Mouse (Mus musculus) midbrain, embryonic 10.5 days (tissue): ENCODE data around the gene Gpr137c. TPM values are rescaled to one million over a fixed set of nuclear protein-coding genes. Genes with fewer than 3 reads are reported as not detected.

ENCODE experiments used
- DNase-seq: peaks from one replicate; pipeline ENCODE4 v3.0.0-alpha.2; 2017; ENCODE audit warnings: low spot score
- H3K27ac ChIP-seq: fragments of 300-500 bp; sonication (generic); replicated peaks from 2 replicates; pipeline ENCODE4 v1.5.1; 2016; ENCODE audit warnings: mild to moderate bottlenecking
- H3K27me3 ChIP-seq: fragments of 300-500 bp; sonication (generic); 2 replicates; pipeline ENCODE4 v1.6.1; 2016; ENCODE audit warnings: low read depth, mild to moderate bottlenecking; ENCODE audit not compliant: poor library complexity, severe bottlenecking
- H3K36me3 ChIP-seq: fragments of 300-500 bp; sonication (generic); 2 replicates; pipeline ENCODE4 v1.6.1; 2016; ENCODE audit warnings: mild to moderate bottlenecking, moderate library complexity
- H3K4me1 ChIP-seq: fragments of 300-500 bp; sonication (generic); 2 replicates; pipeline ENCODE4 v1.6.1; 2016
- H3K4me3 ChIP-seq: fragments of 300-500 bp; sonication (generic); 2 replicates; pipeline ENCODE4 v1.5.1; 2016; ENCODE audit warnings: mild to moderate bottlenecking, moderate library complexity
- H3K9me3 ChIP-seq: fragments of 300-500 bp; sonication (generic); replicated peaks from 2 replicates; pipeline ENCODE4 v1.6.1; 2016; ENCODE audit warnings: mild to moderate bottlenecking
- WGBS: fragments of 180-500 bp; shearing (Covaris S2); methylation state at CpG from one replicate; pipeline ENCODE4 v1.1.7; 2016; 5-methylcytosine and 5-hydroxymethylcytosine counted together
- polyA plus RNA-seq: library from polyadenylated mRNA; unstranded; fragments of >200 nt; fragmentation: Nextera tagmentation; extraction: Ambion mirVana; gene quantifications from 2 replicates; pipeline ENCODE4 v1.2.1, GENCODE M21; 2016

Gene Gpr137c
- polyA plus RNA-seq, 1 experiment from 2014 or later = 4.1 TPM

GRCm38 (mm10) chr14:45307630-45308328 lies 88.3 kb downstream of the Gpr137c start:
- peaks cover 18% of the 10 kb centered on the region for H3K36me3 ChIP-seq
- H3K9me3 ChIP-seq = peaks cover 6% of the 10 kb centered on the region
- H3K27me3 ChIP-seq = no peaks in the 10 kb centered on the region
- H3K4me3 ChIP-seq = no peak overlapping the region
- H3K27ac ChIP-seq = no peak overlapping the region
- DNase-seq = no peak
- WGBS = 93% methylated on average over 8 of the region's 8 CpGs
- no peaks in the 10 kb centered on the region for H3K4me1 ChIP-seq

GRCm38 (mm10) chr14:45309646-45310045 lies 90.1 kb downstream of the Gpr137c start:
- Histone ChIP-seq H3K4me1 (no peaks in the 10 kb centered on the region), H3K27ac (no peak overlapping the region), H3K27me3 (no peaks in the 10 kb centered on the region), H3K36me3 (peaks cover 15% of the 10 kb centered on the region), H3K9me3 (peaks cover 6% of the 10 kb centered on the region), H3K4me3 (no peak overlapping the region)
- DNase-seq = no peak
- 93% methylated on average over 13 of the region's 13 CpGs for WGBS

GRCm38 (mm10) chr14:45310101-45310500 lies 90.6 kb downstream of the Gpr137c start:
- WGBS = 93% methylated on average over 14 of the region's 14 CpGs
- no peak for DNase-seq
- H3K4me1 ChIP-seq = no peaks in the 10 kb centered on the region
- H3K4me3 ChIP-seq = no peak overlapping the region
- H3K9me3 ChIP-seq = peaks cover 6% of the 10 kb centered on the region
- peaks cover 12% of the 10 kb centered on the region; the same call in 1 of the 2 replicates for H3K36me3 ChIP-seq
- no peaks in the 10 kb centered on the region for H3K27me3 ChIP-seq
- no peak overlapping the region for H3K27ac ChIP-seq

- H3K27ac ChIP-seq = no peak overlapping the region
- H3K36me3 ChIP-seq = no peaks in the 10 kb centered on the region
- no peak for DNase-seq
- peak overlapping the region; percentile 94 for H3K4me3 ChIP-seq
- no peaks in the 10 kb centered on the region for H3K9me3 ChIP-seq
- H3K27me3 ChIP-seq = 0 out of 2 replicates have a peak, but pooled peaks cover 5% of the 10 kb centered on the region
- WGBS = 85% methylated on average over 5 of the region's 5 CpGs
- peaks cover 15% of the 10 kb centered on the region for H3K4me1 ChIP-seq
These were observed 97.4 kb downstream of the Gpr137c start for GRCm38 (mm10) chr14:45316927-45317326.

- Histone ChIP-seq H3K36me3 (no peaks in the 10 kb centered on the region), H3K9me3 (no peaks in the 10 kb centered on the region), H3K27ac (peak overlapping the region; percentile 98), H3K4me3 (peak overlapping the region; percentile 94), H3K4me1 (peaks cover 15% of the 10 kb centered on the region), H3K27me3 (0 out of 2 replicates have a peak, but pooled peaks cover 5% of the 10 kb centered on the region)
- no peak for DNase-seq
- under 1% methylated on average over 38 of the region's 38 CpGs for WGBS
These were observed 98.4 kb downstream of the Gpr137c start for GRCm38 (mm10) chr14:45317921-45318411.

GRCm38 (mm10) chr14:45318426-45319236 lies 99.1 kb downstream of the Gpr137c start, which contains the start of gene Ero1l:
TSS of gene Ero1l (minus strand) at chr14:45318771.
- H3K4me1 ChIP-seq = peaks cover 15% of the 10 kb centered on the region
- 0 out of 2 replicates have a peak, but pooled peaks cover 5% of the 10 kb centered on the region for H3K27me3 ChIP-seq
- peak within 1 kb of the TSS; percentile 98 for H3K27ac ChIP-seq
- peak within 1 kb of the TSS; percentile 94 for H3K4me3 ChIP-seq
- no peaks in the 10 kb centered on the region for H3K9me3 ChIP-seq
- H3K36me3 ChIP-seq = no peaks in the 10 kb centered on the region
- peak; percentile 83 for DNase-seq
- 1% methylated on average over 74 of the region's 74 CpGs for WGBS

GRCm38 (mm10) chr14:45319237-45319610 lies 99.7 kb downstream of the Gpr137c start:
- peaks cover 15% of the 10 kb centered on the region for H3K4me1 ChIP-seq
- peak overlapping the region; percentile 94 for H3K4me3 ChIP-seq
- 0 out of 2 replicates have a peak, but pooled peaks cover 5% of the 10 kb centered on the region for H3K27me3 ChIP-seq
- DNase-seq = no peak
- H3K27ac ChIP-seq = peak overlapping the region; percentile 98; the same call in 1 of the 2 replicates
- no peaks in the 10 kb centered on the region for H3K9me3 ChIP-seq
- H3K36me3 ChIP-seq = no peaks in the 10 kb centered on the region
- 78% methylated on average over 3 of the region's 3 CpGs for WGBS

GRCm38 (mm10) chr14:45320111-45320510 lies 100.6 kb downstream of the Gpr137c start:
- H3K36me3 ChIP-seq = no peaks in the 10 kb centered on the region
- DNase-seq = no peak
- H3K27me3 ChIP-seq = 0 out of 2 replicates have a peak, but pooled peaks cover 5% of the 10 kb centered on the region
- H3K9me3 ChIP-seq = no peaks in the 10 kb centered on the region
- peaks cover 15% of the 10 kb centered on the region for H3K4me1 ChIP-seq
- no peak overlapping the region for H3K4me3 ChIP-seq
- no peak overlapping the region for H3K27ac ChIP-seq
- WGBS = 83% methylated on average over 4 of the region's 4 CpGs

GRCm38 (mm10) chr14:45321067-45321466 lies 101.5 kb downstream of the Gpr137c start:
- 0 out of 2 replicates have a peak, but pooled peaks cover 5% of the 10 kb centered on the region for H3K27me3 ChIP-seq
- 84% methylated on average over 3 of the region's 3 CpGs for WGBS
- H3K4me3 ChIP-seq = no peak overlapping the region
- H3K4me1 ChIP-seq = peaks cover 14% of the 10 kb centered on the region
- no peak for DNase-seq
- no peak overlapping the region for H3K27ac ChIP-seq
- no peaks in the 10 kb centered on the region for H3K36me3 ChIP-seq
- H3K9me3 ChIP-seq = no peaks in the 10 kb centered on the region

GRCm38 (mm10) chr14:45321622-45322021 lies 102.1 kb downstream of the Gpr137c start:
- WGBS = 82% methylated on average over 5 of the region's 5 CpGs
- no peak overlapping the region for H3K27ac ChIP-seq
- no peak for DNase-seq

GRCm38 (mm10) chr14:45322450-45322849 lies 102.9 kb downstream of the Gpr137c start:
- 0 out of 2 replicates have a peak, but pooled peaks cover 5% of the 10 kb centered on the region for H3K27me3 ChIP-seq
- peaks cover 5% of the 10 kb centered on the region for H3K4me1 ChIP-seq
- no peaks in the 10 kb centered on the region for H3K9me3 ChIP-seq
- DNase-seq = no peak
- no peak overlapping the region for H3K27ac ChIP-seq
- H3K4me3 ChIP-seq = no peak overlapping the region
- no peaks in the 10 kb centered on the region for H3K36me3 ChIP-seq
- WGBS = 83% methylated on average over 2 of the region's 2 CpGs

More at GRCm38 (mm10) chr14:45321622-45322021, 102.1 kb downstream of the Gpr137c start:
- Histone ChIP-seq H3K9me3 (no peaks in the 10 kb centered on the region), H3K36me3 (no peaks in the 10 kb centered on the region), H3K27me3 (0 out of 2 replicates have a peak, but pooled peaks cover 5% of the 10 kb centered on the region), H3K4me1 (peaks cover 10% of the 10 kb centered on the region), H3K4me3 (no peak overlapping the region)

GRCm38 (mm10) chr14:45323320-45323719 lies 103.8 kb downstream of the Gpr137c start:
- H3K27me3 ChIP-seq = 0 out of 2 replicates have a peak, but pooled peaks cover 5% of the 10 kb centered on the region
- no peaks in the 10 kb centered on the region for H3K36me3 ChIP-seq
- H3K4me3 ChIP-seq = no peak overlapping the region
- DNase-seq = no peak
- H3K9me3 ChIP-seq = no peaks in the 10 kb centered on the region
- 89% methylated on average over 3 of the region's 3 CpGs for WGBS
- H3K27ac ChIP-seq = no peak overlapping the region
- no peaks in the 10 kb centered on the region; the same call in 1 of the 2 replicates for H3K4me1 ChIP-seq
